Mouse (Mus musculus): ENCODE measurements around the gene Scaper.

Gene Scaper

DNA sequence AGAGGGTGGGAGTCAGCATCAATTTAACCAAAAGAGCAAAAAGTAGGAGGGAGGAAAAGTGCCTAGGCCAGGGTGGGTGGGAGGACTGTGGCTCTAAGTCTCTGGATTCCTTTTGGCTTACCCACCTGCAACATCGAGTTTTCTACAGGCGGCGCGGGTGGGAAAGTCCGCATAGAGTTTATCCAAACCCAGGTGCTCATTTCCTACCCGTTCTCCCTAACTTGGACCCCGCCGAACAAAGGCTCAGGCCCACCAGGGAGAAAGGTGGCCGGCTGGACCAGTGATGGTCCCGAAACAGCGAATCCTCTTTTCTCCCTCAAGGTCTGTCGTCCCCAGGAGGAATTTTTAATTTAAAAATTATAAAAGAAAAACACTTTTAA lies 397.5 kb downstream of the Scaper start:
- DNase-seq (ENCODE audit: low spot score in 2 of 2), result no peak

- DNase-seq (ENCODE audit: low spot score in 2 of 2), result no peak
Observed at GRCm38 (mm10) chr9:55539661-55540390, 398.1 kb downstream of the Scaper start.

DNA sequence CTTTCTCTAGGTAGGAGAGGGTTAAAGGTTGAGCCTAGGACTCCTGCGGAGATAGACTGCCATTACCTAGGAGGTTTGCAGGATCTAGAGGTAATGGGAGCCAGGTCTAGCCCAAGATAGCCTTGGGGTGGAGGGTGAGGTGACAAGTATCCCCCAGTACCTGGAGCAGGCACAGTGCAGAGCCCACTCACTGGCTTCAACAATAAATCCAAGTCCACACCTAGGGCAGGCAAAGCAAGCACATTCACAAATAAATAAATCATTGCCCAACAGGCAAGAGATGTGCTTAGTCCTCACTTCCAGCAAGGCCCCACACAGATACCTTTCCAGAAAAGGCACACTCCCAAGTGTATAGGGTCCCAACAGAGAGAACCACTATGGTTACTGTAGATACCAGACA lies 398.9 kb downstream of the Scaper start:
- DNase-seq (ENCODE audit: low spot score in 2 of 2), result no peak

- no peak for DNase-seq (ENCODE audit: low spot score in 2 of 2)
Observed at GRCm38 (mm10) chr9:55538377-55538776, 399.5 kb downstream of the Scaper start, which contains the start of gene Isl2. Gene Isl2 (plus strand): TSS chr9:55538672.

DNA sequence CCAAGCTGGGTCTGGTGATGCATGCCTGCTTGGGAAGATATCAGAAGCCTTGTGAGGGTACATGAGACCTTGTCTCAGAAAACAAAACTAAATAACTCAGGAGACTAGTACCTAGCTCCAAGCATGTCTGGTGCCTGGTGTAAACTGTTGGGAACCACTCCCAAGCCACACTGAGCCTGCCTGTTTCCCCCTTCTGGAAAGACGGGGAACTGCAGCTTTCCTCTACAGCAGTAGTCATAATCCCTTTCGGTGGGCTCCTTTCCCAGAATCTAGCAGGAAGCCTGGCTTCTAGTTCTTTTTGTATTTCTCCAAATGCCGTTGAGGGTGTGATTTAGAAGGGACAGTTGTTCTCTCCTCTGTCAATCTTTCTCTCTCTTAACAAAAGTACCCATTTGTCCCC lies 402.0 kb downstream of the Scaper start:
- peak; percentile 44 to 59 for DNase-seq (ENCODE audit: low spot score in 2 of 2)

DNA sequence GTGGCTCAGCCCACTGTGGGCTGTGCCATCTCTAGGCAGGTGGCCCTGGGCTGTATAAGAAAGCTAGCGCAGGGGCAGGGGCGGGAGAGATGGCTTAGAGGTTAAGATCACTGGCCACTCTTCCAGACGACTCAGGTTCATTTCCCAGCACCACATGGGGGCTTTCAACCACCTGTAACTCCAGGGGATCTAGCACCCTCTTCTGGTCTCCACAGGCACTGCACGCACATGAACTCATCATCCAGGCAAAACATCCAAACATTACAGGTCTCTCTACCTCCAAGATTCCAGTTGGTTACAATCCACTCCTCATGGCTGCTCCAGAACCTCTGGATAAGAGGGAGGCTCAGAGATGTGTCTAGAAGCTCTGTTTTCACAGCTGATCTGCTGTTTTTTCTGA lies 412.2 kb downstream of the Scaper start:
- DNase-seq (ENCODE audit: low spot score in 2 of 2), result no peak

- peak; percentile 94 to 96 for DNase-seq (ENCODE audit: low spot score in 2 of 2)
Observed at GRCm38 (mm10) chr9:55512027-55512543, 425.8 kb downstream of the Scaper start, which contains the start of gene Etfa. Gene Etfa (minus strand): TSS chr9:55512243.

GRCm38 (mm10) chr9:55511521-55511993 lies 426.4 kb downstream of the Scaper start:
- peak; percentile 45 to 60 for DNase-seq (ENCODE audit: low spot score in 2 of 2)

GRCm38 (mm10) chr9:55510651-55511235 lies 427.2 kb downstream of the Scaper start:
- DNase-seq (ENCODE audit: low spot score in 2 of 2), result no peak

- DNase-seq (ENCODE audit: low spot score in 2 of 2), result no peak
Observed at GRCm38 (mm10) chr9:55509731-55510130, 428.2 kb downstream of the Scaper start.

- no peak for DNase-seq (ENCODE audit: low spot score in 2 of 2)
Observed at GRCm38 (mm10) chr9:55508701-55509100, 429.2 kb downstream of the Scaper start.

DNA sequence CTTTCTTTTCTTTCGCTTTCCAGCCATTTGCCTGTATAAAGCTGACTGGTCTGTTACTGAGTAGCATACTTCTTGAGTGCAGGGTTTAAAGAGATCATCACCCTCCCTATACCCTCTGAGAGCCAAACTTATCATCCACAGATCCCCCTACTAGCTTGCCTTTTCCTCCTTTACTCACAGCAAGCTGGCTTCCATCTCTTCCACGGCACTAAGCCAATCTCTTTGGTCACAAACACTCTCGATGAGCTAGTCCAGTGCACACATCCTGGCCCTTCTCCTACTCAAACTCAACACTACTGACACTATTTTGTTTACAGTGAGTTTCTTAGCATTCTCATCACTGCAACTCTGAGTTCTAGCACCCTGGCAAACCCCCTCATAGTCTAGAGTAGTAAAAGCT lies 430.0 kb downstream of the Scaper start:
- DNase-seq (ENCODE audit: low spot score in 2 of 2), result peak; percentile 24 to 39

All from urinary bladder, postnatal 36 days (tissue).